Mouse (Mus musculus): ENCODE measurements around the gene Ptprt. TPM values are rescaled to one million over a fixed set of nuclear protein-coding genes. Genes with fewer than 3 reads are reported as not detected.

Gene Ptprt
- polyA plus RNA-seq, 1 experiment from 2014 or later = 0.44 TPM

DNA sequence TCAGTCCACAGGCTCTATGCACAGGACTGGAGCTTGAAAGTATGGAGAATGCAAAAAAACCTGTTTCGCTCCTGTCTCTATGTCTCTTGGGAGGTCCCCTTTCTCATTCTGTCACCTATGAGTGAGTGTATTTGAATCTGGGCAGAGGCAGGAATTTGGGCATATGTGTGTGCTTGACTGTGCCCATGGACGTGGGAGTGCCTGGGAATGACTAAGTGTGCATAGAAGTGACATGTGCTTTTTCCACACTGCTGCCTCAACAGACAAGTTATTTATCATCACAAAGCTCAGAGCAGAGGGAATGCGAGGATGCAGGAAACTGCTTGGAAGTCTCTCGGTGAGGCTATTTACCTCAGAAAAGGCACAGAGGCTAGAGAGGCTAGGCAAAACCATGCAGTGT, 387.1 kb downstream of the Ptprt start:
- no peak overlapping the region for H3K9ac ChIP-seq
- ATAC-seq (ENCODE audit: insufficient read depth, low FRiP score, low read depth) = no peak
- H3K4me3 ChIP-seq (replicated peaks) = no peak overlapping the region
- no peaks in the 10 kb centered on the region for H3K36me3 ChIP-seq
- no peak overlapping the region for H3K27ac ChIP-seq
- H3K4me1 ChIP-seq = no peaks in the 10 kb centered on the region
- no peaks in the 10 kb centered on the region for H3K9me3 ChIP-seq
- 59% methylated on average over 4 of the region's 4 CpGs for WGBS
- H3K27me3 ChIP-seq (replicated peaks) = no peaks in the 10 kb centered on the region
- no peak overlapping the region for H3K4me2 ChIP-seq

DNA sequence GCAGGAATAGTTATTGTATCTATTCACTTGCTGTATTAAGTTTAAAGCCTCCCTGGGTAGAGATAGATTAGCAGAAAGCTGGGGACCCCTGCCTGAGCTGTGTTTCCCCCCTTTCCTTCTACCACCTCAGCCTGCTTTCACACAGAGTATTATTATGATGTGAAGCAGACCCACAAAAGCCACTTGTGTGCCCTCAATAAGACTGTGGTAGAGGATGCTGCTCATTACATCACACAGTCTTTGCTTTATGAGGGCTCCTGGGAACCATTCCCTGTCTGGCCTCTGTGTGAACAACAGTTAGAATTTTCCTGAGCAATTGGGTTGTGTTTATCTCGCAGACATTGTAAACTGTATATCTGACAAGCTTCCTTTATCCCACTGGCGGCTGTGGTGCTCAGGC, 409.7 kb downstream of the Ptprt start:
- 48% methylated on average over 2 of the region's 2 CpGs for WGBS
- ATAC-seq (ENCODE audit: insufficient read depth, low FRiP score, low read depth) = no peak
- Histone ChIP-seq H3K4me3 (replicated peaks) (no peak overlapping the region), H3K4me1 (no peaks in the 10 kb centered on the region), H3K9me3 (no peaks in the 10 kb centered on the region), H3K27ac (no peak overlapping the region), H3K9ac (no peak overlapping the region), H3K4me2 (no peak overlapping the region), H3K36me3 (no peaks in the 10 kb centered on the region), H3K27me3 (replicated peaks) (no peaks in the 10 kb centered on the region)

DNA sequence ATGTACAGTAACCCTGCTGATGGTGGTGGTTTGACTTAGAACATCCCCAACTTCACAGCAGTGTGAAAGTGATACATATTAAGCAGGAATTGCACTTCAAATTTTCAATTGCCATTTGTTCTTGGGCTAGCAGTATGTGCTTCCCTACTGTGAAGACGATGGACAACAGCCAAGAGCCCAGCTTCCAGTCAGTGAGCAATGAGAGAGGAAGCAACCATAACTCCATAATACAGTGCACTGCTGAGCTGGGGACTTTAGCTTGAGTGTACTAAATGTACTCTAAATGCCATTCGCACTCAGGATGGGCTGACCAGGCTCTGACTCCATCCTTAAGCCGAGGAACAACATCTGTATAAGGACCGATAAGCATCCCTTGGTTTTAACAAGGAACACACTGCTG, 412.7 kb downstream of the Ptprt start:
- no peak overlapping the region for H3K4me2 ChIP-seq
- 89% methylated on average over 4 of the region's 4 CpGs for WGBS

DNA sequence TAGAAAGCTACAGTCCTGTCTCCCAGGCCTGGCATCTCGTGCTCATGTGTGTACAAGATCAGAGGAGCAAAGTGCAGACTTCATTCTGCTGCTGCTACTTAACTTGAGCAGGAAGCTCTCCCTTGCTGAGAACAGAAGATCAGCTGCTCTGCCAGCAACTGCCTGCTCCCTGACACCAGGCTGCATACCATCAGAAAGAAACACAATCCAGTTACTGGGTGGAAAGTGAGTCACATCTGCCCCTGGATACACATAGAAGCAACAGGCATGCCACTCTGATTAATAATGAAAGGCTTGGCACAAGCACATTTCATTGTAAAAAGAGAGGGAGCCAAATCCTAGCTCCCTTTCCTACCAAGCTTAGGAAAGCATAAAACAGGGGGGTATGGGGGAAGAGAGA, 438.5 kb downstream of the Ptprt start:
- Histone ChIP-seq H3K4me1 (no peaks in the 10 kb centered on the region), H3K27me3 (replicated peaks) (no peaks in the 10 kb centered on the region), H3K36me3 (no peaks in the 10 kb centered on the region), H3K27ac (no peak overlapping the region), H3K4me3 (replicated peaks) (no peak overlapping the region), H3K4me2 (no peak overlapping the region), H3K9me3 (no peaks in the 10 kb centered on the region), H3K9ac (no peak overlapping the region)
- 47% methylated on average over 1 of the region's 1 CpGs for WGBS
- ATAC-seq (ENCODE audit: insufficient read depth, low FRiP score, low read depth) = no peak

More for the DNA sequence above, 412.7 kb downstream of the Ptprt start:
- Histone ChIP-seq H3K27ac (no peak overlapping the region), H3K4me1 (no peaks in the 10 kb centered on the region), H3K9me3 (no peaks in the 10 kb centered on the region), H3K4me3 (replicated peaks) (no peak overlapping the region), H3K36me3 (no peaks in the 10 kb centered on the region), H3K9ac (no peak overlapping the region), H3K27me3 (replicated peaks) (no peaks in the 10 kb centered on the region)
- ATAC-seq (ENCODE audit: insufficient read depth, low FRiP score, low read depth) = no peak

DNA sequence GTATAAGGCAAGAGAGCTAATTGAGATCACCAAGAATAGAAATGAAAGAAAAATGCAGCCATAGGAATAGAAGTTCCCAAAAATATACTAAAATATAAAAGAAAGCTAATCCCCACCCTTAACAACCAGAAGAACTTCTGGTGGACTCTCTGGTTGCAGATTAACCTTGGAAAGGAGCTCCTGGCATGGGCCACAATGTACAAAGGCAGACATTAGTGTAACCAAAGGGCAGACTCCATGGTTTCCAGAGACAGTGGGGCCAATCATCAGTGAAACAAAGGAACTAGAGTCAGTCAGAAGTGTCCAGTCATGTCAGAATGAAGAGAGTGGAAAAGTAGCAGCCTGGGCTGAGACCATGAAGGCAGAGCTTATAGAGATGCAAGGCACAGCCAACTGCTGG, 440.4 kb downstream of the Ptprt start:
- no peak overlapping the region for H3K27ac ChIP-seq
- H3K4me1 ChIP-seq = no peaks in the 10 kb centered on the region
- H3K9ac ChIP-seq = no peak overlapping the region
- H3K36me3 ChIP-seq = no peaks in the 10 kb centered on the region
- no peak overlapping the region for H3K4me2 ChIP-seq
- no peak overlapping the region for H3K4me3 ChIP-seq (replicated peaks)
- ATAC-seq (ENCODE audit: insufficient read depth, low FRiP score, low read depth) = no peak
- H3K9me3 ChIP-seq = no peaks in the 10 kb centered on the region
- no peaks in the 10 kb centered on the region for H3K27me3 ChIP-seq (replicated peaks)

DNA sequence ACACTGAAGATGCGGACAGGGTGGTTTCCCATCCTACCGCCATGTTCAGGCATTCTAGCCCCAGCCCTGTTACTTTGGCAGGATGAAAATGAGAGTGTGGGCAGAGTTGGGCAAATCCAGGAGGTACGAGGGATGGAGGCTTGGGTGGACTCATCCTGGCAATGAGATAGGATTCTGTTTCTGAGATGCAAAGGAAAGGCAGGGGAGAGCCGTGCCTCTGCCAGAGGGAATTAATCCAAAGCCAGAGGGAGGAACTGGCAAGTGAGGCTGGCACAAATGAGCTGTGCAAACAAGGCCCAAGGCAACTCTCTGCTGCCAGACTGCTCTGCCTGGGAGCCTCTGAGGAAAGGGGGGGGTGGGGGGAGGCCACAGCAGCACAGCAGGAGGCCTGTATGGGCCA, 441.4 kb downstream of the Ptprt start:
- no peaks in the 10 kb centered on the region for H3K36me3 ChIP-seq
- H3K4me1 ChIP-seq = no peaks in the 10 kb centered on the region
- ATAC-seq (ENCODE audit: insufficient read depth, low FRiP score, low read depth) = no peak
- H3K9me3 ChIP-seq = no peaks in the 10 kb centered on the region
- no peak overlapping the region for H3K4me2 ChIP-seq
- H3K27ac ChIP-seq = no peak overlapping the region
- H3K4me3 ChIP-seq (replicated peaks) = no peak overlapping the region
- H3K9ac ChIP-seq = no peak overlapping the region
- WGBS = 89% methylated on average over 4 of the region's 4 CpGs
- H3K27me3 ChIP-seq (replicated peaks) = no peaks in the 10 kb centered on the region

DNA sequence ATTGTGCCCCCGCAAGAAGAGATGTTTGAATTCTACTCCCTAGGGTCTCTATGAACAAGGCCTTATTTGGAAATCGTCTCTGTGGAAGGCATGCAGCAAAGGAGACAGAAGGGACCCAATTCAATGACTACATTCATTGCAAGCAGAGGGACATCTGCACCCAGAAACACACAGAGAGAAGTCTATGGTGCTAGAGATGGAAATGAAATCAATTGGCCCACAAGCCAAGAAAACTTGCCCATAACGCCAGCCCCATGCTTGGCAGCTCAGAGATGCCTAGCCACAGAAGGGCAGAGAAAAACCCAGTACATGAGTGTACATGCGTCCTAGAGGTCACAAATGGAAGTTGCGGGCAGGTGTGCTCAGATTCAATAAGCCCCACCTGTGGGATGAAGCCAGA, 443.1 kb downstream of the Ptprt start:
- WGBS = 84% methylated on average over 5 of the region's 5 CpGs
- Histone ChIP-seq H3K27me3 (replicated peaks) (no peaks in the 10 kb centered on the region), H3K27ac (no peak overlapping the region), H3K36me3 (no peaks in the 10 kb centered on the region), H3K4me2 (no peak overlapping the region), H3K9ac (no peak overlapping the region), H3K4me1 (no peaks in the 10 kb centered on the region), H3K4me3 (replicated peaks) (no peak overlapping the region), H3K9me3 (no peaks in the 10 kb centered on the region)
- ATAC-seq (ENCODE audit: insufficient read depth, low FRiP score, low read depth) = no peak

DNA sequence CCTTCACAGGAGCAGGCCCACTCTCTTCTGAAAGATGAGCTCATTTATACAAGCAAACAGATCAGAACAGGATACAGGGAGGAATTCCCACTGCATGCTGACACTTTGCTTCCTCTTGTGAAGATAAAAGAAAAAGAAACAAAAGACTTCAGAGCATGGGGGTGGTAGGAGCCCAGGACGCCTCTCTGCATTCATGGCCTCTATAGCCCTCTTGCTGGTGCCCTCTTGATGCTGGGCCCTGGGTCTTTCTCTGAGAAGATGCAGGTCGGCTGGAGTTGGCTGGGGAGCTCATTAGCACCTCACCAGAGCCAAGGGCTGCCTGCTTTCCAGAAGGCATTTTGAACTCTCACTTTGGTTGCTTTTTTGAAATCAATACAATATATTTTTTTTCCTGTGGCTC, 448.6 kb downstream of the Ptprt start:
- 30% methylated on average over 2 of the region's 2 CpGs for WGBS
- Histone ChIP-seq H3K27ac (no peak overlapping the region), H3K9ac (no peak overlapping the region), H3K4me3 (replicated peaks) (no peak overlapping the region), H3K4me1 (no peaks in the 10 kb centered on the region), H3K9me3 (no peaks in the 10 kb centered on the region), H3K27me3 (replicated peaks) (no peaks in the 10 kb centered on the region), H3K36me3 (no peaks in the 10 kb centered on the region), H3K4me2 (no peak overlapping the region)
- no peak for ATAC-seq (ENCODE audit: insufficient read depth, low FRiP score, low read depth)

DNA sequence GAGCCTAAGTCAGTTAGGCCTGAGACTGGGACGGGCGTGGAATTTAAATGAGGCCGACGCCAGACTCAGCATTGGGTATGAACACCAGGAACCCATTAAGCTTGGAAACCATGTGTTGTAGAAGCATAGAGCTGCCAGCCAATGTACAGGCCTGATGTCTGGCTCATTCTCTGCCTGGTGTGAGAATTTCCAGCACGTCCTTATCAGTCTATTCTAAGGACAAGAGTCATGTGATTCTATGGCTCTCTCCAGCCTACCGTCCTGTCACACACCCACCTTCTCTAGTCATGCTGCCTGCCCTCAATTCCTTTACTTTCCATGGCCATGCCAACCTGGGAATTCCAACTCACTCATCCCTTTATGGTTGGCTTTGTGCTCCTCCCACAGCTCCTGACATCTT, 450.4 kb downstream of the Ptprt start:
- H3K27me3 ChIP-seq (replicated peaks) = no peaks in the 10 kb centered on the region
- no peak overlapping the region for H3K9ac ChIP-seq
- no peaks in the 10 kb centered on the region for H3K36me3 ChIP-seq
- 83% methylated on average over 6 of the region's 6 CpGs for WGBS
- H3K9me3 ChIP-seq = no peaks in the 10 kb centered on the region
- H3K4me2 ChIP-seq = no peak overlapping the region
- ATAC-seq (ENCODE audit: insufficient read depth, low FRiP score, low read depth) = no peak
- no peak overlapping the region for H3K27ac ChIP-seq
- H3K4me1 ChIP-seq = no peaks in the 10 kb centered on the region
- H3K4me3 ChIP-seq (replicated peaks) = no peak overlapping the region

DNA sequence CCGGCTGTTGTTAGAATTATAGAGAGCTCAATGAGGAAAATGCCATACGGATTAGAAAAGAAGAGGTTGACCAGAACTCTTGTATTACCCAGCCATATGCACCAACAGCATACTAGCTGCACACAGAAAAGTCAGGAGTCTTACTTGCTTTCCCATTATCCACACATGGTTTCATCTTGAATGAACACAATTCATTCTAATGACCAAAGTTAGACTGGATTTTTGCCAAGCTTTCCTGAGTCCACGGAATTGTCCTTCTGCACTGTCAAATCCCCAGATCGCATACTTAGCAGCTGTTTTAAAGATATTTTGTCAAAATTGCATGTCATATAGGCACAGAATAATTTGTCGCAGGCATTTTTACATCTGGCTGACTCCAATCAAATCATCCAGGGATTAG, 463.6 kb downstream of the Ptprt start:
- Histone ChIP-seq H3K9me3 (no peaks in the 10 kb centered on the region), H3K4me2 (no peak overlapping the region), H3K27ac (no peak overlapping the region), H3K9ac (no peak overlapping the region), H3K4me1 (no peaks in the 10 kb centered on the region), H3K36me3 (no peaks in the 10 kb centered on the region), H3K4me3 (replicated peaks) (no peak overlapping the region), H3K27me3 (replicated peaks) (no peaks in the 10 kb centered on the region)
- no peak for ATAC-seq (ENCODE audit: insufficient read depth, low FRiP score, low read depth)
- 75% methylated on average over 5 of the region's 5 CpGs for WGBS

DNA sequence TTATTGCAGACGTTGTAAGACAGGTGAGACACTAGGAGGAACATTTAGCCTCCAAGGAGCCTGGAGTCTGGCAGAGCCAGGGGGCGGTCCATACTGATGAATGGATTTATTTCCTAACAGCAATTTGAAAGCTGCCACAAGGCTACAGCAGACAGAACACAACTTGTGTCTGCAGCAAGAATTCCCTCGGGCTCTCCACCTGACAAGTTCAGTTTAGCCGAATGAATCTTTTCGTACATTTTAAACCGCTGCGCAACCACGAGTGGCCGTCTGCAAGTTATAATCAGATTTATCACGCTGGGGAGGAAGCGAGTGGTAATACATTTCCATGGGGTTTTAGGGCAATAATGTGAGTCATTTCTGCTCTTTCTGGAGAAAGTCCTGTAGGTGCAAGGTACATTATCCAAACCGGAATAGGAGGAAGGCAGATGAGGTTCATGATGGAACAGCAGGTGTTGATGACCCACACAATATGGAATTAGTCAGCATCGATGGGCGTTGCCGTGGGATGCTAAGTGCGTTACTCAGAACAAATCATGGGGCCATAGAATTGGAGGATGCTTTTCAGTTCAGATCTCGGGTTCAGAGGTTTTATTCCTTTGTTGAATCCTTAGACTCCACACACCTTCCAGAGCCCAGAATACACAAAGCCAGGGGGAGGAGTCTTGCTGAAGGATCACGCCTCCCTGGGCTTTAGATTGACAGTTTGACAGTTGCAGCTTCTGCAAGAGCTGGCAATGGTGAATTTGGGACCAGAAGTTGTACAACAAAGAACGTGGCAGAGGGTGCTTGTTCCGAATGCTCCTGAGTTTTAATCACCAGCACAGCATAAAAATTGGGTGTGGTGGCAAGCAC, 478.1 kb downstream of the Ptprt start:
- Histone ChIP-seq H3K9ac (no peak overlapping the region), H3K4me3 (replicated peaks) (no peak overlapping the region), H3K36me3 (no peaks in the 10 kb centered on the region), H3K27me3 (replicated peaks) (no peaks in the 10 kb centered on the region), H3K9me3 (no peaks in the 10 kb centered on the region), H3K4me1 (no peaks in the 10 kb centered on the region), H3K27ac (no peak overlapping the region), H3K4me2 (no peak overlapping the region)
- no peak for ATAC-seq (ENCODE audit: insufficient read depth, low FRiP score, low read depth)
- WGBS = 78% methylated on average over 20 of the region's 20 CpGs

DNA sequence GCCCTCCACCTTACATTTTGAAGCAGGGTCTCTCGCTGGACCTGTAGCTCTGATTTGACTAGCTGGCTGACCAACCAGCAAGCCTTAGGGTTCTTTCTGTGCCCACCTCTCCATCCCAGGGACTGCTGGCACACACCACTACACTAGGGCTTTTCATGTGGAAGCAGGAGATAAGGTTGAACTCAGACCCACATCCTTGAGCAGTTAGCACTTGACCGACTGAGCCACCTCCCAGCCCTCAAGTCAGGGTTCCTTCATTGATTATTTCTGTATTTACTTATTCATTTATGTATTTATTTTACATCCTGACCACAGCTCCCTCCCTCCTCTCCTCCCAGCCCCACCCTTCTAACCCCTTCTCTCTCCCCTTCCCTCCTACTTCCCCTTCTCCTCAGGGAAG, 479.1 kb downstream of the Ptprt start:
- WGBS = 79% methylated on average over 2 of the region's 2 CpGs

DNA sequence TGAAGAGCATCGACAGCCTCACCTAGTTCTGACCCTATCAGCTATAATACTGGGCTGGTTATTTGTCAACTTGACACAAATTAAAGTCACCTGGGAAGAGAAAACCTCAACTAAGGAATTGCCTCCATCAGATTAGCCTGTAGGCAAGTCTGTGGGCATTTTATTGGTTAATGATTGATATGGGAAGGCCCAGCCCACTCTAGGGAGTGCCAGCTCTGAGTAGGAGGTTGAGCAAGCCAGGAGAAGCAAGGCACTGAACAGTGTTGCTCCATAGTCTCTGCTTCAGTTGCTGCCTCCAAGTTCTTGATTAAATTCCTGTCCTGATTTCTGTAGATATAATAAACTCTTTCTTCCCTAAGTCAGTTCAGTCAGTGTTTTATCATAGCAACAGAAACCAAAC, 488.4 kb downstream of the Ptprt start:
- Histone ChIP-seq H3K27ac (no peak overlapping the region), H3K4me2 (no peak overlapping the region), H3K4me1 (no peaks in the 10 kb centered on the region), H3K9ac (no peak overlapping the region), H3K4me3 (replicated peaks) (no peak overlapping the region), H3K36me3 (no peaks in the 10 kb centered on the region), H3K9me3 (no peaks in the 10 kb centered on the region), H3K27me3 (replicated peaks) (no peaks in the 10 kb centered on the region)
- no peak for ATAC-seq (ENCODE audit: insufficient read depth, low FRiP score, low read depth)
- 67% methylated on average over 1 of the region's 1 CpGs for WGBS

More for the DNA sequence above, 479.1 kb downstream of the Ptprt start:
- Histone ChIP-seq H3K4me3 (replicated peaks) (no peak overlapping the region), H3K27ac (no peak overlapping the region), H3K27me3 (replicated peaks) (no peaks in the 10 kb centered on the region), H3K4me1 (no peaks in the 10 kb centered on the region), H3K9me3 (no peaks in the 10 kb centered on the region), H3K9ac (no peak overlapping the region), H3K36me3 (no peaks in the 10 kb centered on the region), H3K4me2 (no peak overlapping the region)
- no peak for ATAC-seq (ENCODE audit: insufficient read depth, low FRiP score, low read depth)
